Mouse (Mus musculus) midbrain, embryonic 10.5 days (tissue): ENCODE data around the gene Fam71e2. TPM values are rescaled to one million over a fixed set of nuclear protein-coding genes. Genes with fewer than 3 reads are reported as not detected.

ENCODE experiments used
- DNase-seq: peaks from one replicate; pipeline ENCODE4 v3.0.0-alpha.2; 2017; ENCODE audit warnings: low spot score
- H3K27ac ChIP-seq: fragments of 300-500 bp; sonication (generic); replicated peaks from 2 replicates; pipeline ENCODE4 v1.5.1; 2016; ENCODE audit warnings: mild to moderate bottlenecking
- H3K27me3 ChIP-seq: fragments of 300-500 bp; sonication (generic); 2 replicates; pipeline ENCODE4 v1.6.1; 2016; ENCODE audit warnings: low read depth, mild to moderate bottlenecking; ENCODE audit not compliant: poor library complexity, severe bottlenecking
- H3K36me3 ChIP-seq: fragments of 300-500 bp; sonication (generic); 2 replicates; pipeline ENCODE4 v1.6.1; 2016; ENCODE audit warnings: mild to moderate bottlenecking, moderate library complexity
- H3K4me1 ChIP-seq: fragments of 300-500 bp; sonication (generic); 2 replicates; pipeline ENCODE4 v1.6.1; 2016
- H3K4me3 ChIP-seq: fragments of 300-500 bp; sonication (generic); 2 replicates; pipeline ENCODE4 v1.5.1; 2016; ENCODE audit warnings: mild to moderate bottlenecking, moderate library complexity
- H3K9me3 ChIP-seq: fragments of 300-500 bp; sonication (generic); replicated peaks from 2 replicates; pipeline ENCODE4 v1.6.1; 2016; ENCODE audit warnings: mild to moderate bottlenecking
- WGBS: fragments of 180-500 bp; shearing (Covaris S2); methylation state at CpG from one replicate; pipeline ENCODE4 v1.1.7; 2016; 5-methylcytosine and 5-hydroxymethylcytosine counted together
- polyA plus RNA-seq: library from polyadenylated mRNA; unstranded; fragments of >200 nt; fragmentation: Nextera tagmentation; extraction: Ambion mirVana; gene quantifications from 2 replicates; pipeline ENCODE4 v1.2.1, GENCODE M21; 2016

Fam71e2 gene
- polyA plus RNA-seq, 1 experiment from 2014 or later, result not detected

DNA sequence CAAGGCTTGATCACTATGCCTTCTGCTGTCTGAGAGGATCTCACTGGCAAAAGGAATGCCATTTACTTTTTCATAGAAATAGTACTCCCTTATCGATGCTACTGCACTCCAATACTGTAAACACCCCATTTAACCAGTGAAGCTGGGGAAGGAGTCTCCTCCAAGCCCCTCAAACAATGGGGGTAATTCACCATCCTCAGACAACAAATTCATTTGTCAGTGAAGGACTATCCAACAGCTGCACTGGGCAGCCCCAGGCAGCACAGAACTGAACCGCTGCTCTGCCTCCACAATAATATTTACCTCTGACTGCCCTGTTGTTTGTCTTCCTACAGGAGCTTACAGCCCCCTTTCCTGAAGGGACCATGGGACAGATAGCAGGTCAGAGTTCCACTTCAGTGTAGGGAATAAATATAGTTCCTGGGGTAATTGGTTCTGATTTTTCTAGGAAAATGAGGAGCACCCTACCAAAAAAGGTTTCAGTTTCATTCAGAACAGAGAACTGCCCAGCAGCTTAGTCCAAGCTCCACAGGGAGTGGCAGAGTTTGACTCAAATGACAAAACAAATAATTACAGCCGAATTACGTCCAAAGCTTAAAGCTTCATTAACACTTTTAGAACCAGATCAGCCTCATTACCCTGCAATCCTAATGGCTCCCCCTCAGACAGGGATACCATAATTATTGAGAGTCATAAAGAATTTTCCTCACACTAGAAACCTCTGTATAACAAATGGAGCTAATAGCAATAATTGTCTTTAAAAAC lies 6.0 kb downstream of the Fam71e2 start:
- H3K27me3 ChIP-seq, result no peaks in the 10 kb centered on the region
- H3K4me3 ChIP-seq, result no peak overlapping the region
- 16% methylated on average over 4 of the region's 4 CpGs for WGBS
- H3K27ac ChIP-seq, result no peak overlapping the region
- no peaks in the 10 kb centered on the region for H3K9me3 ChIP-seq
- H3K36me3 ChIP-seq, result no peaks in the 10 kb centered on the region
- peaks cover 23% of the 10 kb centered on the region for H3K4me1 ChIP-seq
- DNase-seq, result no peak

DNA sequence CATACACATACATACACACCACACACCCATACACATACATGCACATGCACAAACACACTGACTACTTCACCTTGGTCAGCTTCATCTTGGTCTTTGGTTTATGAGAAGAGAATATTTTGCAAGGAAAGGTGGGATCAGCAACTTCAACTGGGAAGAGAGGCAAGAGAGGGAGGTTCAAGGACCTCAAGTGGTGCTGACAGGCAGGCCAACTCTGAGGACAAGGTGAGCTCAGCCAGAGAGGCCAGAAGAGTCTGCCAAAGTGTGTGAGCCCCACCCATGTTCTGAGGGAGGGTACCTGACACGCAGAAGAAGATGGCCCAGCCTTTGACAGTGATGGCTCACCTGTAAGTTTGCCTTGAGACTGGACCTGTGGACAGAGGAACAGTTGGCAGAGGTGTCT lies 11.4 kb downstream of the Fam71e2 start:
- no peak overlapping the region for H3K27ac ChIP-seq
- no peak for DNase-seq
- H3K36me3 ChIP-seq, result no peaks in the 10 kb centered on the region
- H3K9me3 ChIP-seq, result peaks cover 6% of the 10 kb centered on the region
- 39% methylated on average over 1 of the region's 1 CpGs for WGBS
- H3K27me3 ChIP-seq, result 0 out of 2 replicates have a peak, but pooled peaks cover 2% of the 10 kb centered on the region
- H3K4me3 ChIP-seq, result no peak overlapping the region
- peaks cover 4% of the 10 kb centered on the region for H3K4me1 ChIP-seq

DNA sequence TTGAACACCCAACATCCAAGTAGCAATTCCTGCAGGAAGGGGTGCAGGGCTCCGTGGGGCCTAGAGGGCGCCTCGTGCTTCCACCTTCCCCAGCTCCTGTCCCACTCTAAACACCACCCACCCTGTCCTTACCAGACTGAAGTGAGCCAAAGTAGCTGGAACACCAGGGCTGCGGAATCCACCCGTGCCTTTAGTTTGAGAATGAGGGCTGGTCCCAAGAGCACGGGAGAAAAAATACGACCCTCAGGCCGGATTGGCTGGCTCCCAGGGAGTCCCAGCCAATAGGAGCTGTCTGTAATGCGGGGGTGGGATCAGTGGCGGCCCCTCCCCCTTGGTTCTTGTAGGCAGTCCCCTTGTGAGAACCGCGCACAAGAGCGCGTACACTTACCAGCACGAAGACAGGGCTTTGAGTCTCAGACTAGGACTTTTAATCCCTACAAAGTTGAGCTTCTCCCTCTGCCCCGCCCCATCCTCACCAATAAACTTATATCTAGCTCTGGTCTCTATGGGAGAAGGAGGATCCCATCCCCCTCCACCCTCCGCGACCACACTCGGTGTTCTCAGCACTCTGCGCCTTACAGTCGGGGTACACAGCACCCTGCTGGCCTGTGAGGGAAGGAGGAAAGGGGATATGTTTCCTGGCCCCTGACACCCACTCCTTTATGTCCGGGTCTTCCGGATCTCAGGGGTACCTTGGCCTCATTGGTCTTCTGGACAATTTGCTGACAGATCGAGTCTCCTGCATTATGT lies 18.1 kb downstream of the Fam71e2 start, which contains the start of gene Cox6b2:
Gene Cox6b2, minus strand, starts transcription at position 274 of the 750 bp plus-strand sequence.
- H3K27me3 ChIP-seq, result peaks cover 13% of the 10 kb centered on the region; the same call in 1 of the 2 replicates
- H3K4me1 ChIP-seq, result peaks cover 24% of the 10 kb centered on the region
- H3K27ac ChIP-seq, result peak within 1 kb of the TSS; percentile 82
- H3K4me3 ChIP-seq, result peak within 1 kb of the TSS; percentile 55
- peaks cover 6% of the 10 kb centered on the region for H3K9me3 ChIP-seq
- peak; percentile 91 for DNase-seq
- WGBS, result 4% methylated on average over 24 of the region's 24 CpGs
- no peaks in the 10 kb centered on the region for H3K36me3 ChIP-seq

DNA sequence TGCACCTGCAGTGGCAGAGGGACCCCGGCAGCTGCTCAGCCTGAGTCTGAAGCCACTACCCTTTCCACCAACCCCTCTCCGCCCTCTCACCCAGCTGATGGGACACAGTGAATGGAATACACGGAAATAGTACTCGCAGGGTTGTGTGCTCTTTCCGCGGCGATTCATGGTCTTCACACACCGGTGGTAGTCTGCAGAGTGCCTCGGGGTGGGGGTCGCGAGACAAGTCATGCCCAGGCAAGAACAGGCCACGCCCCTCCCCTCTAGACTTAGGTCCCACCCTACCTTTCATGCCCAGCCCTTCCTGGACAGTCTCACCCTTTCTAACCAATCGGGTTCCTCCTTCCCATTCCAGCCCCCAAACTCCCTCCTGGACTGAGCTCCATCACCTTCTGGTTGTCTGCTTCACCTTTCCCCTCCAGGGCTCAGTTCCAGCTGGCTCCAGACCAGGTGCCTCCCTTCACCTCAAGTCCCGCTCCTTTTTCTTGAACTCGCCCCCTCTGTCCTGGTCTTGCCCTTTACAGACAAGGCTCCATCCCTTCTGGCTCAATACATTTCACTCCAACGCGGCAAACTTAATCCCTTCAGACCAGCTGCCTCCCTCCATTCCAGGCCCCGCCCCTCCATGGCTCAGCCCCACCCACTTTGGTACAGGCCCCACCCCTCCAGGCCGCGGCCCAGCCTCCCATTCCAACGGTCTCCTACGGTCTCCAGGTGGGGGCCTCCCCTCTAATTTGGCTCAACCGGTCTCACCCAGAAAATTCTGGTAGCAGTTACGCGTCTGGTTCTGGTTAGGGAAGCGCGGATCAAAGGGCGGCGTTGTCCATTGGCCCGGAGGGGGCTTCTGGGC lies 18.9 kb downstream of the Fam71e2 start:
- Histone ChIP-seq H3K27ac (peak overlapping the region; percentile 82), H3K9me3 (peaks cover 6% of the 10 kb centered on the region)

DNA sequence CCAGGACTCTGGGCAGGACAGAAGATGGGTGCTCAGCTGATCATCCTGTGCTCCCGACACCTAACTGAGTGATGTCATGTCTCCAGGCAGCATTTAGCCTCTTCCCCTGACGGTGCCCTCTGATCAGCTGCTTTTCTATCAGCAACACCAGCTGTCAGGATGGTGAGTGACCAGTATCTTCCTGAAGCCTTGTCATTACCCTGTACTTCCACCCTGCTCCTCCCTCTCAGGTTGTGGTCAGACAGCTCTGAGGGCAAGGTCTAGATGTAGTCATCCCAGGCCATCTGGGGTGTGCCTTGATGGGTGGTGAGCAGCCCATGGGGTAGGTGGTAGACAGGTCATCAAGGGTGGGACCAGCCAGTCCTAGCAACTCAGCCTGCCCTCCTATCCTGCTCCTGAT lies 21.9 kb downstream of the Fam71e2 start:
- WGBS, result 95% methylated on average over 2 of the region's 2 CpGs

More for the DNA sequence above, 18.9 kb downstream of the Fam71e2 start:
- H3K27me3 ChIP-seq, result peaks cover 13% of the 10 kb centered on the region; the same call in 1 of the 2 replicates
- peaks cover 24% of the 10 kb centered on the region for H3K4me1 ChIP-seq
- peak overlapping the region; percentile 55 for H3K4me3 ChIP-seq
- 2% methylated on average over 30 of the region's 30 CpGs for WGBS
- H3K36me3 ChIP-seq, result peaks cover under 1% of the 10 kb centered on the region
- DNase-seq, result peak; percentile 84

DNA sequence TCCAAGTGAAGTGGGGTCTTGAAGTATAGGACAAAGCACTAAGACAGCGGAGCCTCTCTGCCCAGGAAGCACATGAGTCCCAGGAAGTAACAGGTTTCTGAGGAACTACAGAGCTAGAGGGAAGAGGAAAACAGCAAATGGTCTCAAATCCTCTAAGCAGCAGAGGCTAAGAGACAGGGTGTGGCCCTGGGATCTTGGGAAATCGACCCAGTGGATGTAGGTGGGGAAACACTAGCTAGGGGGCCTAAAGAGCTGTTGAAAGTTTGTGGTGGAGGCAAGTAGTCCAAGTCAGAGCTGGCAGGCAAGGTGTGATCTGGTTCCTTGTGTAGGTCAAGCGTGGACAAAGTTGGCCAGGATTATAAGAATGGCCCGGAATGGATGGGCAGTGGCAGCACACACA lies 22.8 kb downstream of the Fam71e2 start:
- H3K4me3 ChIP-seq, result no peak overlapping the region
- WGBS, result 79% methylated on average over 4 of the region's 4 CpGs

More for the DNA sequence above, 21.9 kb downstream of the Fam71e2 start:
- no peaks in the 10 kb centered on the region for H3K9me3 ChIP-seq
- H3K4me1 ChIP-seq, result peaks cover 35% of the 10 kb centered on the region
- DNase-seq, result no peak
- no peak overlapping the region for H3K4me3 ChIP-seq
- H3K27me3 ChIP-seq, result peaks cover 6% of the 10 kb centered on the region; the same call in 1 of the 2 replicates
- H3K27ac ChIP-seq, result no peak overlapping the region
- H3K36me3 ChIP-seq, result peaks cover 27% of the 10 kb centered on the region

DNA sequence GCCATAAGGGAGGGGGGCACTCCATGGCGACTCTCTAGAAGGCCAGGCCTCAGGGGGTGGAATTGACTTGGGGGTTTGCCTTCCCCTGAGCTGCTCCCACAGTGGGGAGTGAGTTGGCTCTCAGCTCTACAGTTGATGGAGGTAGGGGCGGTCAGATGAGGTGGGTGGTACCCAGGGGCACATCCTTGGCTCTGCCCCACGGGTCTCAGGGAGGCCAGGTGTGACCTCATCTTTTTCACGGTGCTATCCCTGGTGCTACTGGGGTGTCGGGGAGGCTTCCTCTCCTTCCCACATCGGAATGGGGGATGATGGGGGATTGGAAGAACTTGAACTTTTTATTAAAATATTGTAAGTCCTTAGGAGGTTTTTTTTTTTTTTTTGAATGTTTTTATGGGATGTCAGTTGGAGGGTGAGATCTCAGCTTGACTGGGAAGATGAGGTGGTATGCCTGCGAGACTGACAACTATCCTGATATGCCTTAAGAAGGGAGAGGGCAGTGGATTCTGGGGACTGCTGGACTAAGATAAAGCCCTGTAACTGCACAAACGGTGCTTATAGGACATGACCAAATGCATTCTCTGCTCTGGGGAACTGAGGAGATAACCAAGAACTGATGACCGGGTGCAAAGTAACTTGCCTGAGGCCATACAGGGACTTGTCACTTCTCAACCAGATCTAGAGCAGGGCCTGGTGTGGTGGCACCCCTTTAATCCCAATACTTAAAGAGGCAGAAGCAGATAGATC lies 23.8 kb downstream of the Fam71e2 start:
- WGBS, result 76% methylated on average over 9 of the region's 9 CpGs
- no peak for DNase-seq
- peaks cover 35% of the 10 kb centered on the region for H3K4me1 ChIP-seq
- H3K4me3 ChIP-seq, result no peak overlapping the region
- H3K27ac ChIP-seq, result 0 out of 2 replicates have a peak overlapping the region, but pooled peaks have one; percentile 33
- H3K27me3 ChIP-seq, result no peaks in the 10 kb centered on the region
- H3K36me3 ChIP-seq, result peaks cover 44% of the 10 kb centered on the region
- no peaks in the 10 kb centered on the region for H3K9me3 ChIP-seq

More for the DNA sequence above, 22.8 kb downstream of the Fam71e2 start:
- H3K27ac ChIP-seq, result no peak overlapping the region
- H3K27me3 ChIP-seq, result no peaks in the 10 kb centered on the region
- no peak for DNase-seq
- H3K36me3 ChIP-seq, result peaks cover 34% of the 10 kb centered on the region
- H3K9me3 ChIP-seq, result no peaks in the 10 kb centered on the region
- peaks cover 35% of the 10 kb centered on the region for H3K4me1 ChIP-seq

DNA sequence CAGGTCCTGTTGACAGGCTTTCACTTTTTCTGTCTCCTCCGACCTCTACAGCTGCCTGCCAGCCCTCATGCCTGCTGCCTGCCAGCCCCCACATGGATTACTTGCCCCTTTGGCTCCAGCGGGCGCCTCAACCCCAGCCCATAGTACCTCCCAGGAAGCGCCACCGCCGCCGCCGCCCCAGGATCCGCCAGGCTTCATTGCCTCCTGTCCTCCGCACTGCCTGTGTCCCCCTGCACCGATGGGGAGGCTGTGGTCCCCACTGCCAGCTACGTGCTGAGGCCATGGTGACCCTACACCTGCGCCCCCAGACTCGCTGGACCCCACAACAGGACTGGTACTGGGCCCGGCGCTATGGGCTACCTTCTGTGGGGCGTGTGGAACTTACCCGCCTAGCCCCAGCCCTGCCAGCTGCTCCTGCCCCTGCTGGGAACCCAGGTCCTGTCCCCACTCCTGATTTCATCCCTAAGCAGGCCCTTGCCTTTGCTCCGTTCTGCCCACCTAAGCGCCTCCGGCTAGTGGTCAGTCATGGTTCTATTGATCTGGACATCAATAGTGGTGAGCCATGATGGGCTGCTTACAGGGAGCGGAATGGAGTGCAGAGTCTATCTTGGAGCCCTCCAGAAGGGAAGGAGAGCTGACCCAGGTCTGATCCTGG lies 24.6 kb downstream of the Fam71e2 start:
- Histone ChIP-seq H3K27me3 (no peaks in the 10 kb centered on the region), H3K9me3 (no peaks in the 10 kb centered on the region), H3K4me3 (no peak overlapping the region), H3K27ac (peak overlapping the region; percentile 33; the same call in 1 of the 2 replicates), H3K36me3 (peaks cover 47% of the 10 kb centered on the region), H3K4me1 (peaks cover 35% of the 10 kb centered on the region)
- 82% methylated on average over 22 of the region's 22 CpGs for WGBS
- DNase-seq, result no peak

DNA sequence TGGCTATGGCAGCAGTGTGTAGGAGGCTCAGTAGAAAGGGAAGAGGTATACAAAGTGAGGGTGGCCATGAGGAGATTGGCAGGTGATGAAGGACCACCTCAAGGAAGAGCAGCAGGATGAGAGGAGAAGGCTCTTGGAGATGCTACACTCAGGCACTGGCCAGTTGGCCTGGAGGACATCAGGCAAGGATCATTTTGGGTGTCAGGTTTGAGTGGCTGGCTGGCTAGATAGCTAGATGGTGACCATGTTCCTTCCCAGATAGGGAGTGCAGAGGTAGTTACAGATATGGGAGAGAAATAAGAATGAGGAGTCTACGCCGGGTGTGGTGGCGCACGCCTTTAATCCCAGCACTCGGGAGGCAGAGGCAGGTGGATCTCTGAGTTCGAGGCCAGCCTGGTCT lies 26.2 kb downstream of the Fam71e2 start:
- WGBS, result 91% methylated on average over 6 of the region's 6 CpGs
- peaks cover 42% of the 10 kb centered on the region for H3K4me1 ChIP-seq
- peaks cover 47% of the 10 kb centered on the region for H3K36me3 ChIP-seq
- DNase-seq, result no peak
- no peak overlapping the region for H3K27ac ChIP-seq
- no peak overlapping the region for H3K4me3 ChIP-seq
- no peaks in the 10 kb centered on the region for H3K9me3 ChIP-seq
- H3K27me3 ChIP-seq, result no peaks in the 10 kb centered on the region

DNA sequence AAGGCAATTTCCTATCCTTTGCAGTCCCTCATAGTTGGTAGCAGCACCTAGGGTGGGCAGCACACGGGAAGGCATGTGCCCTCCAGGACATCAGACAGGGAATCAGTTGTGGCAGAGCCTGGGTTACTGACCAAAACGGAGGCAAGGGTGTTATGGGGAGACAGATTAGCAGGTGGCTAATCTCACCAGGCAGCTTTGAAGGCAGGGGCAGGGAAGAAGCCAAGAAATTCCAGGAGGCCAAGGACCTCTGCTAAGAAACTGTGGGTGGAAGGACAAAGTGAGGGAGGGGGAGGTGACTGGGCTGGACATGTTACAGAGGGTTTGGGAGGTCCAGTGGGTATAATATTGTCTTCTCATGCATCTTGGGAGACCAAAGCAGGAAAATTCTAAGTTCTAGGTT lies 27.7 kb downstream of the Fam71e2 start:
- Histone ChIP-seq H3K27ac (no peak overlapping the region), H3K4me1 (peaks cover 52% of the 10 kb centered on the region), H3K9me3 (no peaks in the 10 kb centered on the region), H3K4me3 (no peak overlapping the region), H3K36me3 (peaks cover 47% of the 10 kb centered on the region), H3K27me3 (no peaks in the 10 kb centered on the region)
- 70% methylated on average over 2 of the region's 2 CpGs for WGBS
- no peak for DNase-seq

DNA sequence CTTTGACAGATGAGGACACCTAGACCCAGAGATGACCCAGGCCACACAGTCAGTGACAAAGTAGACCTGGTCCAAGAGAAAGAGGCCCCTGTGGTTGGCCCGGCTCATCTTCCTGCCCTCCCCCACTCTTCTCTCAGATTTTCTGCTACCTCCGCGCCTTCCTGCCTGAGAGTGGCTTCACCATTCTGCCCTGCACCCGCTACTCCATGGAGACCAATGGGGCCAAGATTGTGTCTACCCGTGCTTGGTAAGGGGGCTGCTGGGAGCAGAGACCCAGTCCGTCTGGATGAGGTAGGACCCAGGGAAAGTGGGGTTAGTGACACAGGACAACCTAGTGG lies 28.7 kb downstream of the Fam71e2 start:
- DNase-seq, result no peak
- peak overlapping the region; percentile 96 for H3K27ac ChIP-seq
- 92% methylated on average over 6 of the region's 6 CpGs for WGBS
- peaks cover 52% of the 10 kb centered on the region for H3K4me1 ChIP-seq
- peak overlapping the region; percentile 79 for H3K4me3 ChIP-seq
- H3K36me3 ChIP-seq, result peaks cover 47% of the 10 kb centered on the region
- H3K9me3 ChIP-seq, result no peaks in the 10 kb centered on the region
- no peaks in the 10 kb centered on the region for H3K27me3 ChIP-seq
